Mouse (Mus musculus) embryonic stem cell, embryonic (primary cell): ENCODE data around the gene Aldh16a1.

Experiments
- CTCF ChIA-PET, 4 experiments: fragments of 300-600 bp in 2 of 4; fragments of 350-600 bp in 2 of 4; sonication (Branson Sonifier 250); formaldehyde crosslinking; loops; one replicate each; lab custom pipeline; 2022; ENCODE audit warnings: inconsistent platforms in 2 of 4; lab: Charles Lee
- POLR2A ChIA-PET, 4 experiments: fragments of 300-600 bp in 2 of 4; fragments of 350-600 bp in 2 of 4; sonication (Branson Sonifier 250); formaldehyde crosslinking; loops; one replicate each; lab custom pipeline; 2022; ENCODE audit warnings: antibody characterized with exemption in 4 of 4, inconsistent platforms in 1 of 4; lab: Charles Lee

Aldh16a1 gene

GRCm38 (mm10) chr7:45156206-45156605 lies 1.8 kb upstream of the Aldh16a1 start:
- ChIA-PET CTCF (interaction anchor here in 3 of 4 experiments (0.6 to 3.0 kb wide), 15 partner anchors 9 to 185 kb away, joined by 3 to 34 read pairs (median 4); partner anchors contain the start of genes Flt3l (in 2 of the 3), Gm45713 (in 2 of the 3), Ccdc155 (in 1 of the 3) and Rcn3 (in 1 of the 3)), POLR2A (interaction anchor here in 2 of 4 experiments (0.6 to 7.3 kb wide), 21 partner anchors 8 to 562 kb away, joined by 3 to 57 read pairs (median 5); partner anchors contain the start of genes Atf5 (in 1 of the 2), Il4i1 (in 1 of the 2), Nup62 (in 1 of the 2) and Rcn3 (in 1 of the 2))

GRCm38 (mm10) chr7:45155590-45155989 lies 1.2 kb upstream of the Aldh16a1 start:
- CTCF ChIA-PET = interaction anchor here in 3 of 4 experiments (0.5 to 3.0 kb wide), 36 partner anchors 8 to 473 kb away, joined by 3 to 34 read pairs (median 4); partner anchors contain the start of genes Ccdc155 (in 2 of the 3), Flt3l (in 2 of the 3), Gm45713 (in 2 of the 3) and Gys1 (in 1 of the 3)
- POLR2A ChIA-PET = interaction anchor here in 3 of 4 experiments (0.6 to 7.3 kb wide), 66 partner anchors 8 to 517 kb away, joined by 3 to 144 read pairs (median 7); partner anchors contain the start of genes Ccdc155 (in 2 of the 3), Fcgrt (in 2 of the 3), Rpl13a (in 2 of the 3) and Rras (in 2 of the 3)

DNA sequence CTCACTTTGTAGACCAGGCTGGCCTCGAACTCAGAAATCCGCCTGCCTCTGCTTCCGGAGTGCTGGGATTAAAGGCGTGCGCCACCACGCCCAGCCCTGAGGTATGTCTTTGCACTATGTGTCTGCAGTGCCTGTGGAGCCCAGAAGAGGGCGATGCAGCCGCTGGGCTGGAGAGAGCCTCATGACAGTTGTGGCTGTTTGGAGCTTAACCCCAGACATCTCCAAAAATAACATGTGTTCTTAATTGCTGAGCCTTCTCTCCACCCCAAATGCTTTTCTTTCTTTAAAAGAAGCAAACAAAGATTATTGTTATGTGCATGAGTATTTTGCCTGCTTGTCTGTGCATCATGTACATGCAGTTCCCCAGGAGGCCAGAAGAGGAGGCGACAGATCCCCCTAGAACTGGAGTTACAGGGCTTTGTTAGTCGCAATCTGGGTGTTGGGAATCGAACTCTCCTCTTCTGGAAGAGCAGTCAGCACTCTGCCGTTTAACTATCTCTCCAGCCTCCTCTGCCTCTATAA lies 670 bp upstream of the Aldh16a1 start:
- POLR2A ChIA-PET = interaction anchor here in 3 of 4 experiments (0.6 to 7.3 kb wide), 144 partner anchors 9 to 741 kb away, joined by 3 to 144 read pairs (median 4); partner anchors contain the start of genes Ccdc155 (in 2 of the 3), Fcgrt (in 2 of the 3), Gys1 (in 2 of the 3) and Plekha4 (in 2 of the 3)
- CTCF ChIA-PET = interaction anchor here in 3 of 4 experiments (0.5 to 3.0 kb wide), 49 partner anchors 8 to 501 kb away, joined by 3 to 34 read pairs (median 4); partner anchors contain the start of genes Flt3l (in 3 of the 3), Gm45713 (in 3 of the 3), Ccdc155 (in 2 of the 3) and Gys1 (in 2 of the 3)

DNA sequence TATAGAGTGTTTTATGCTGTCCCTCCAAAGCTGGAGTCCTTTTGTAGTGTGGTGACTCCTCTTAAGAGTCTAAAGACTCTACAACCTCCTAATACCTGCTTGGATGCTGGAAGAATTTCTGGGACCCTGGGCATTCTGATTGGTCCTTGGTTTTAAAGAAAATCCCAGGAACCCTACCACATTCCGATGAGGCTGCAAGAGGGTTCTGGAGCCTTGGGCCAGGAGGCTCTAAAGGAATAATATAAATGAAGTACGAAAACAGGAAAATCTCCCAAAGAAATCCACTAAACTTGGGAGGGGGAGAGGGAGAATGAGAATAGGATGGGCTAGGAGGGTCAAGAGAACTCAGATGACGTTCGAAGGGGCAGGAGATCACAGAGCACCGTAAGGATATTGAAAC lies 798 bp downstream of the Aldh16a1 start:
- ChIA-PET POLR2A (interaction anchor here in 3 of 4 experiments (0.8 to 7.3 kb wide), 42 partner anchors 8 to 485 kb away, joined by 3 to 144 read pairs (median 9); partner anchors contain the start of genes Fcgrt (in 2 of the 3), Rpl13a (in 2 of the 3), Rras (in 2 of the 3) and Slc17a7 (in 2 of the 3)), CTCF (interaction anchor here in 3 of 4 experiments (0.6 to 2.2 kb wide), 5 partner anchors 9 to 292 kb away, joined by 3 to 13 read pairs (median 4); no protein-coding TSS in a partner anchor)

- CTCF ChIA-PET = interaction anchor here in 3 of 4 experiments (0.6 to 1.5 kb wide), 4 partner anchors 9 to 292 kb away, joined by 3 to 13 read pairs (median 4); no protein-coding TSS in a partner anchor
- POLR2A ChIA-PET = interaction anchor here in 3 of 4 experiments (0.8 to 7.3 kb wide), 35 partner anchors 7 to 283 kb away, joined by 3 to 144 read pairs (median 9); partner anchors contain the start of genes Rpl13a (in 2 of the 3), Slc17a7 (in 2 of the 3), Ccdc155 (in 1 of the 3) and Fcgrt (in 1 of the 3)
These were observed 1.3 kb downstream of the Aldh16a1 start for GRCm38 (mm10) chr7:45153052-45153451.

DNA sequence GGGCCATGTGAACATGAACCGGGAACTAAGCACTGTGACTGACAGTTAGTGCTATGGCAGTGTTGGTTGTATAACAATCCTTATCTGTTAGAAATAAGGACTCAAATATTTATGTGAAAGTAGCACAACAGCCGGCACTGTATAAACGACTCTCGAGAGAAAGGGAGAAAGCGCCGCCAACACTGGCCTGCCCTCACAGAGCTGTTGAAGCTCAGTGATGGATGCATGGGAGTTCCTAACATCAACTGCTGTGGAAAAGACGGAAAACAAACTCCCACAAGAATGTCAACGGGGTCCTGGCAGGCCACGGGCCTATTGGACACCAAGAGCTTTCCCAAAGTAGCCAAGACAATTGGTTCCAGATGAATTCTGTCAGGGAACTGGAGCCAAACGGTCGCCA lies 3.1 kb downstream of the Aldh16a1 start:
- ChIA-PET CTCF (interaction anchor here (0.6 to 3.4 kb wide), 10 partner anchors 15 to 253 kb away, joined by 3 to 10 read pairs (median 4); partner anchors contain the start of genes Flt3l (in 3 of the 4), Gm45713 (in 3 of the 4) and Prmt1 (in 1 of the 4)), POLR2A (interaction anchor here in 3 of 4 experiments (0.7 to 7.3 kb wide), 27 partner anchors 9 to 302 kb away, joined by 3 to 144 read pairs (median 4); partner anchors contain the start of genes Flt3l (in 3 of the 3), Gm45713 (in 3 of the 3), Ccdc155 (in 2 of the 3) and Rpl13a (in 2 of the 3))

DNA sequence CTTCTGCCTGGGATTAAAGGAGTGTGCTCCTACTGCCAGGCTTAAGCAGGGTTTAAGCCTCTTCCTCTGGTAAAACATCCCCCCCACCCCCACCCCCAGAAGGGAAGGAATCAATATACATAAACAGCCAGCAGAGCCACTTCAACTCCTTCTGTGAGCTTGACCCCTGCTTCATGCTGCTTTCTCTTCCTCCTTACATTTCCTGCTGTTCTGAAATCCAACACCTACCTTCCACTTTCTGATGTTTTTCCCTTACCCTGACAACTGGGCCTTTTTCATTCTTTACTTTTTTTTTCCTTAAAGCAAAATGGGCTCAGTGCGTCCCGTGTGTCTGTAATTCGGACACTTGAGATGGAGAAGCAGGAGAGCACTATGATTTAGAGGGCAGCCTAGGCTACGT lies 4.1 kb downstream of the Aldh16a1 start:
- ChIA-PET CTCF (interaction anchor here (0.5 to 3.4 kb wide), 15 partner anchors 12 to 254 kb away, joined by 3 to 10 read pairs (median 4); partner anchors contain the start of genes Flt3l (in 3 of the 4), Gm45713 (in 3 of the 4) and Ap2a1 (in 1 of the 4)), POLR2A (interaction anchor here (0.6 to 7.3 kb wide), 24 partner anchors 8 to 312 kb away, joined by 3 to 144 read pairs (median 4); partner anchors contain the start of genes Rpl13a (in 3 of the 4), Flt3l (in 2 of the 4), Gm45713 (in 2 of the 4) and Ccdc155 (in 1 of the 4))

DNA sequence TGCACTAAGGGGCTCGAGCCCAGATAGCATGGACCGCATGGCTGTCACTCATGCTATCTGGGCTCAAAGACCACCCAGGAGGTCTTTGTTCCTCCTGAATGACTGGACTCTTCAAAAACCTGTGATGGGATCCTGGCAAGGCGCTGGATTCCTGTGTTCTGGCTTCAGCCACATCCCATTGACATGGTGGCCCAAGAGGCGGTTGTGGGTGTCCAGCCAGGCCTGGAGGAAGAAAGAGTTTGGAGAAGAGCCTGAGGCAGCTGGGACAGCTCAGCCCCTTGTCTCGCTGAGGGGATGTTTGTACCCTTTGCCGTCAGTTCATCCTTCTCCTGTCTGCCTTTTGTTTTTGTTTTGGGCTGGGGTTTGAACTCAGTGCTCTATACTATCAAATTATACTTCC lies 4.8 kb downstream of the Aldh16a1 start:
- ChIA-PET POLR2A (interaction anchor here in 3 of 4 experiments (0.5 to 7.3 kb wide), 7 partner anchors 12 to 308 kb away, joined by 3 to 144 read pairs (median 3); partner anchors contain the start of genes Rpl13a (in 2 of the 3), Rps11 (in 1 of the 3) and Slc17a7 (in 1 of the 3)), CTCF (interaction anchor here (0.6 to 3.4 kb wide), 6 partner anchors 13 to 220 kb away, joined by 3 to 10 read pairs (median 4); partner anchors contain the start of genes Flt3l (in 3 of the 4), Gm45713 (in 3 of the 4) and Ap2a1 (in 1 of the 4))

- POLR2A ChIA-PET = interaction anchor here in 2 of 4 experiments (1.1 to 7.3 kb wide), 3 partner anchors 15 to 20 kb away, joined by 3 to 101 read pairs (median 57); partner anchors contain the start of genes Rpl13a (in 1 of the 2) and Slc17a7 (in 1 of the 2)
- CTCF ChIA-PET = no interaction called here
These were observed 5.8 kb downstream of the Aldh16a1 start for GRCm38 (mm10) chr7:45148534-45149098.

GRCm38 (mm10) chr7:45147899-45148298 lies 6.5 kb downstream of the Aldh16a1 start:
- CTCF ChIA-PET = no interaction called here
- POLR2A ChIA-PET = interaction anchor here in 2 of 4 experiments (1.0 to 2.2 kb wide), 4 partner anchors 11 to 56 kb away, joined by 3 to 9 read pairs (median 3); partner anchors contain the start of genes Flt3l (in 1 of the 2), Gm45713 (in 1 of the 2) and Rcn3 (in 1 of the 2)

DNA sequence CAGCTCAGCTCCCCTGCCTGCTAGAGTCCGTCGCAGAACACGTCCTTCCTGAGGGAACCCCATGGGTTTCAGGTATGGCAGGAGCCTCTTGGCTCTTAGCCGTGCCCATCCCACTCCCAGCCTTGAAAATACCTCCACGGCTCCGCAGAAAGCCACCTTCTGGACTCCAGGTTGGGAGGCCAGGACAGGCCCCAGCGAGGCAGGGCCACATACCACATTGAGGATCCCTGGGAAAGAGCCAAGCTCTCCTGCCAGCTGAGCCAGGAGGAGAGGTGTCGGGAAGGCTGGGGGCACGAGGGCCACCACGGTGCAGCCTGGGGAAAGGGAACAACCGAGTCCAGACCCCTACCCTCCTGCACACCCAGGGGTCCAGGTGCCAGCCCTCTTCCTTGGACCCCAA lies 7.1 kb downstream of the Aldh16a1 start:
- ChIA-PET POLR2A (interaction anchor here in 2 of 4 experiments (1.0 to 2.2 kb wide), 6 partner anchors 10 to 89 kb away, joined by 3 to 9 read pairs (median 4); partner anchors contain the start of genes Flt3l (in 2 of the 2), Gm45713 (in 1 of the 2) and Rcn3 (in 1 of the 2)), CTCF (no interaction called here)

DNA sequence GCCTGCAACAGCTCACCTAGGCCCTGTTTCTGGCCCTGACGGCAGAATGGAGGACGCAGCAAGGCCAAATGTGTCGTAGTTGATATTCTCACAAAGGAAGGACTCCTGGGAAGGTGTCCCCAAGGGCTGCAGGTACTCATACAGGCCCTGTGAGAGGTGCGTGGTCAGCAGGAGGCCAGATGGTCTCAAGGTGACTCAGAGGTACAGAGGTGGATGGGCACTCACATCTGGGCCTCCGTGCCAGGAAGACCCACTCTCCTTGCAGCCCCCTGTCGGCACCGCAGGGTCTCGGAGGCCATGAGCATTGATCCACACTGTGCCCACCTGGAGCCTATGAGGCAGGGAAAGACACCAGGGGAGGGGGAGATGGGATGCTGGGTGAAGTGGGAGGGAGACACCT lies 8.9 kb downstream of the Aldh16a1 start:
- ChIA-PET CTCF (interaction anchor here in 2 of 4 experiments (1.1 to 2.7 kb wide), 4 partner anchors 9 to 78 kb away, joined by 3 to 8 read pairs (median 5); partner anchors contain the start of genes Flt3l (in 2 of the 2) and Gm45713 (in 2 of the 2)), POLR2A (interaction anchor here in 2 of 4 experiments (0.8 to 6.2 kb wide), 7 partner anchors 8 to 78 kb away, joined by 3 to 35 read pairs (median 9); partner anchors contain the start of genes Aldh16a1 (in 2 of the 2), Pih1d1 (in 2 of the 2), Ccdc155 (in 1 of the 2) and Flt3l (in 1 of the 2))

GRCm38 (mm10) chr7:45144368-45145174 lies 9.8 kb downstream of the Aldh16a1 start:
- CTCF ChIA-PET = interaction anchor here in 2 of 4 experiments (0.9 to 2.7 kb wide), 4 partner anchors 8 to 77 kb away, joined by 3 to 8 read pairs (median 6); partner anchors contain the start of genes Flt3l (in 1 of the 2) and Gm45713 (in 1 of the 2)
- POLR2A ChIA-PET = interaction anchor here in 3 of 4 experiments (0.7 to 6.2 kb wide), 10 partner anchors 9 to 77 kb away, joined by 3 to 35 read pairs (median 4); partner anchors contain the start of genes Aldh16a1 (in 2 of the 3), Pih1d1 (in 2 of the 3), Ccdc155 (in 1 of the 3) and Rpl13a (in 1 of the 3)

- ChIA-PET POLR2A (interaction anchor here in 3 of 4 experiments (0.5 to 6.2 kb wide), 11 partner anchors 7 to 426 kb away, joined by 3 to 35 read pairs (median 5); partner anchors contain the start of genes Aldh16a1 (in 2 of the 3) and Pih1d1 (in 2 of the 3)), CTCF (no interaction called here)
These were observed 12.5 kb downstream of the Aldh16a1 start for GRCm38 (mm10) chr7:45141914-45142313.

GRCm38 (mm10) chr7:45141319-45141718 lies 13.1 kb downstream of the Aldh16a1 start:
- ChIA-PET POLR2A (interaction anchor here in 3 of 4 experiments (0.5 to 6.2 kb wide), 5 partner anchors 9 to 427 kb away, joined by 3 to 35 read pairs (median 3); partner anchors contain the start of genes Aldh16a1 (in 1 of the 3) and Pih1d1 (in 1 of the 3)), CTCF (no interaction called here)
